Mouse (Mus musculus) forebrain, embryonic 10.5 days (tissue): ENCODE data around the gene Ptma. TPM values are rescaled to one million over a fixed set of nuclear protein-coding genes. Genes with fewer than 3 reads are reported as not detected.

Source experiments
- polyA plus RNA-seq: library from polyadenylated mRNA; unstranded; fragments of >200 nt; fragmentation: Nextera tagmentation; extraction: Ambion mirVana; gene quantifications from 2 replicates; pipeline ENCODE4 v1.2.1, GENCODE M21; 2016

The Ptma gene
- polyA plus RNA-seq, 1 experiment from 2014 or later: 2,941 TPM

Other genes with a start within 250 kb of the Ptma start
- gene B3gnt7, start 223.9 kb upstream of the Ptma start, polyA plus RNA-seq: 4.5 and 4.9 TPM in 2 replicates
- gene Ncl, start 167.3 kb upstream of the Ptma start, polyA plus RNA-seq: 644 and 705 TPM in 2 replicates
- 0.17 and 0.27 TPM in 2 replicates for gene Nmur1, start 100.5 kb upstream of the Ptma start, polyA plus RNA-seq
- not detected in 2 replicates for gene Tex44, start 100.4 kb upstream of the Ptma start, polyA plus RNA-seq
- 64.3 and 68.0 TPM in 2 replicates for gene Pde6d, start 55.9 kb downstream of the Ptma start, polyA plus RNA-seq
- gene Cops7b, start 56.2 kb downstream of the Ptma start, polyA plus RNA-seq: 74.3 and 75.9 TPM in 2 replicates
- 0.90 and 1.4 TPM in 2 replicates for gene Nppc, start 143.8 kb downstream of the Ptma start, polyA plus RNA-seq
- gene Dis3l2, start 177.1 kb downstream of the Ptma start, polyA plus RNA-seq: 34.1 and 35.0 TPM in 2 replicates